Mouse (Mus musculus) lung, adult 2 months (tissue): ENCODE measurements around the gene Zfhx3.

Experiments
- CTCF ChIP-seq: fragments of 200-500 bp; IDR thresholded peaks from 2 replicates; pipeline ENCODE4 v1.5.1; 2011; ENCODE audit warnings: mild to moderate bottlenecking, low read length, control low read depth; ENCODE audit not compliant: insufficient read depth
- POLR2A ChIP-seq: fragments of 200-500 bp; IDR thresholded peaks from 2 replicates; pipeline ENCODE4 v1.6.1; 2011; ENCODE audit warnings: low read depth, mild to moderate bottlenecking, control low read depth, low read length, borderline replicate concordance; ENCODE audit errors: extremely low read depth

- TF ChIP-seq CTCF: no peak
- TF ChIP-seq POLR2A: no peak
Measured at GRCm38 (mm10) chr8:107986629-107987028, 44.2 kb downstream of the Zfhx3 start.
